Mouse (Mus musculus): ENCODE data around the gene Actr2.

Gene Actr2

GRCm38 (mm10) chr11:20018905-20019304 lies 93.8 kb downstream of the Actr2 start:
- intact Hi-C loops (cut with DNase I), result no loop called here

GRCm38 (mm10) chr11:20017937-20018336 lies 94.8 kb downstream of the Actr2 start:
- intact Hi-C loops (cut with DNase I), result no loop called here

GRCm38 (mm10) chr11:20013366-20013765 lies 99.3 kb downstream of the Actr2 start:
- intact Hi-C loops (cut with DNase I), result no loop called here

Data from adrenal gland (tissue).